Mouse (Mus musculus): ENCODE measurements around the gene Brsk1.

DNA sequence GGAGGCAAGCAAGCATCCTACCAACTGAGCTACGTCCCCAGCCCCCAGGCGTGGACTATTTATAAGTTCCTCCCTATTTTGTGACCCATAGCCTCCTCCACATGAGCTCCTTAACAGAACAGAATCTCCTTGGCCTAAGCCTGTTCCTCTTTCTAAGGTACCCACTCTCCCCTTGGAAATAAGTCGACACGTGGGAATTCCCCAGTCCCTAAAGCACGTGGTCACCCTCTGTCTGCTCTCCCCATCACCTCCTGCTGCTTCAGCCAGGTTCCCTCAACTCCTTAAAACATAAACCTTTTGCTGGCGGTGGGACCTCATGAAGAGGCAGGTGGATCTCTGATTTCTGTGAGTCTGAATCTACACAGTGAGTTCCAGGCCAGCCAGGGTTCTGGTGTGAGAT lies 26.6 kb downstream of the Brsk1 start:
- TF ChIP-seq GATA1 (IDR thresholded peaks at IDR 0.05; ENCODE audit: low read length) (no peak), TAL1 (IDR thresholded peaks at IDR 0.05; ENCODE audit: low read length) (no peak)

Measured in erythroblast, embryonic 14.5 days (primary cell).